Mouse (Mus musculus) lung, embryonic 14.5 days (tissue): Measurements from ENCODE around the gene Txndc9. TPM values are rescaled to one million over a fixed set of nuclear protein-coding genes. Genes with fewer than 3 reads are reported as not detected.
A peak's percentile ranks its signal among the peaks of the same experiment; 100 is the strongest.

Source experiments
- ATAC-seq: fragments of 200-750 bp; cut with Nextera tagmentation; 2 replicates; pipeline ENCODE4 v1.8.0; 2017; ENCODE audit warnings: mild to moderate bottlenecking, moderate TSS enrichment, moderate library complexity; ENCODE audit not compliant: insufficient read depth
- DNase-seq: peaks from one replicate; pipeline ENCODE4 v3.0.0-alpha.2; 2015
- H3K27ac ChIP-seq: fragments of 300-500 bp; sonication (generic); 2 replicates; pipeline ENCODE4 v1.5.1; 2014; ENCODE audit warnings: low read depth, mild to moderate bottlenecking, moderate library complexity
- H3K27me3 ChIP-seq: fragments of 300-500 bp; sonication (generic); 2 replicates; pipeline ENCODE4 v1.6.1; 2014; ENCODE audit warnings: low read length, control low read depth; ENCODE audit not compliant: insufficient read depth
- H3K36me3 ChIP-seq: fragments of 300-500 bp; sonication (generic); 2 replicates; pipeline ENCODE4 v1.6.1; 2014; ENCODE audit warnings: control low read depth; ENCODE audit not compliant: insufficient read depth
- H3K4me1 ChIP-seq: fragments of 300-500 bp; sonication (generic); 2 replicates; pipeline ENCODE4 v1.6.1; 2014; ENCODE audit warnings: antibody characterized with exemption, control low read depth; ENCODE audit not compliant: insufficient read depth
- H3K4me2 ChIP-seq: fragments of 300-500 bp; sonication (generic); 2 replicates; pipeline ENCODE4 v1.6.1; 2014; ENCODE audit warnings: mild to moderate bottlenecking
- H3K4me3 ChIP-seq: fragments of 300-500 bp; sonication (generic); 2 replicates; pipeline ENCODE4 v1.5.1; 2014; ENCODE audit warnings: low read depth, low read length
- H3K9ac ChIP-seq: fragments of 300-500 bp; sonication (generic); 2 replicates; pipeline ENCODE4 v1.6.1; 2014
- H3K9me3 ChIP-seq: fragments of 300-500 bp; sonication (generic); 2 replicates; pipeline ENCODE4 v1.6.1; 2016; ENCODE audit warnings: low read depth, low read length, control low read depth
- CTCF ChIP-seq: IDR thresholded peaks from 2 replicates; pipeline ENCODE4 v1.5.1; 2016; ENCODE audit warnings: antibody characterized with exemption, low read depth
- WGBS: fragments of 180-500 bp; shearing (Covaris S2); extraction: QIAGEN DNeasy Blood & Tissue Kit; methylation state at CpG from one replicate; pipeline ENCODE4 v1.1.7; 2014; 5-methylcytosine and 5-hydroxymethylcytosine counted together
- polyA plus RNA-seq: library from polyadenylated mRNA; unstranded; fragments of >200 nt; fragmentation: Nextera tagmentation; extraction: Ambion mirVana; gene quantifications from 2 replicates; pipeline ENCODE4 v1.2.1, GENCODE M21; 2014

The Txndc9 gene
- polyA plus RNA-seq, 1 experiment from 2014 or later: 127 TPM

GRCm38 (mm10) chr1:37971520-37971919 lies 26.2 kb downstream of the Txndc9 start:
- no peak for TF ChIP-seq CTCF
- peak; percentile 67 for DNase-seq
- peak; percentile 82 for ATAC-seq
- Histone ChIP-seq H3K9me3 (no peaks in the 10 kb centered on the region), H3K4me3 (no peak overlapping the region), H3K27me3 (no peaks in the 10 kb centered on the region), H3K27ac (0 out of 2 replicates have a peak overlapping the region, but pooled peaks have one; percentile 1), H3K36me3 (no peaks in the 10 kb centered on the region), H3K4me1 (no peaks in the 10 kb centered on the region), H3K9ac (no peak overlapping the region), H3K4me2 (no peak overlapping the region)
- WGBS: 47% methylated on average over 4 of the region's 4 CpGs

DNA sequence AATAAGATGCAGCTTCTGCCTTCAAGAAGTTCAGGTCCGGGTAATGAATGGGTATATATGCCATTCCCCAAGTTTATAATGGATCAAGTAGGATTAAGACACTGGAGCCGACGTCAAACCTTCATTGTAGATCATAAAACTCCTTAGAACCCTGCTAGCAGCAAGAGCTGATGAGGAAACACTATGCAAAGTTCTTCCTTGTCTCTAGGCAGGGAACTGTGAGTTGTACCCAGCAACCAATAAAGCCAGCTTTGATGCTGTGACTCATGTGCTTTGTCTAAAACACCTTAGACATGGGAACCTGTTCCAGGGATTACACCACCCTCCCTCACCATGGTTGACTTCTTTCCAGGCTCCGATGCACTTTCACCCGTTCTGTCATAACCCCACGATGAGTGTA lies 28.9 kb downstream of the Txndc9 start:
- ATAC-seq: no peak
- Histone ChIP-seq H3K4me1 (no peaks in the 10 kb centered on the region), H3K4me3 (no peak overlapping the region), H3K27me3 (no peaks in the 10 kb centered on the region), H3K4me2 (no peak overlapping the region), H3K9me3 (no peaks in the 10 kb centered on the region), H3K36me3 (no peaks in the 10 kb centered on the region), H3K9ac (no peak overlapping the region), H3K27ac (no peak overlapping the region)
- WGBS: 85% methylated on average over 6 of the region's 6 CpGs
- TF ChIP-seq CTCF: no peak
- DNase-seq: no peak

- Histone ChIP-seq H3K9me3 (no peaks in the 10 kb centered on the region), H3K4me1 (no peaks in the 10 kb centered on the region), H3K9ac (no peak overlapping the region), H3K27me3 (no peaks in the 10 kb centered on the region), H3K4me3 (no peak overlapping the region), H3K4me2 (no peak overlapping the region), H3K36me3 (no peaks in the 10 kb centered on the region), H3K27ac (no peak overlapping the region)
- DNase-seq: peak; percentile 25
- TF ChIP-seq CTCF: peak; percentile 37
- 0 out of 2 replicates have a peak, but pooled peaks have one; percentile 41 for ATAC-seq
- WGBS: 58% methylated on average over 10 of the region's 10 CpGs
These were observed 32.1 kb downstream of the Txndc9 start for GRCm38 (mm10) chr1:37965571-37965970.

DNA sequence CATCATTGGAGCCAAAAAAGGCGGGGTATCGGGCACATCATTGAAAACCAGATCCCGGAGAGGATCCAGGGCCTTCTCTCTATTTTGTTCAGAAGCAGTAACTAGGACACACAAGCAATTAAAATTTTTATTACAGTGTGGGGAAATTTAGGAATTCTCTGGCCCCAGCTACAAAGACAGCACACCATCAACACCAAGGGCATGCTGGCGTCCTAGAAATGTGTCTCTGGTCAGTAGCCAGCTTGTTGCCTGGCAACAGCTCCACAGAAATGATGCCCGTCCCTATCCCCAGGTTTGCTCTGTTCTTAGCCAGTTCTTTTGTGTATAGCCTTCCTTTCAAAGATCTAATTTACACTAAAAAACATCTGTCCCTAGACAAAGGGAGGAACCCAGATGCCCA lies 38.2 kb downstream of the Txndc9 start:
- peaks cover 8% of the 10 kb centered on the region for H3K4me1 ChIP-seq
- H3K36me3 ChIP-seq: no peaks in the 10 kb centered on the region
- 71% methylated on average over 5 of the region's 5 CpGs for WGBS
- TF ChIP-seq CTCF: no peak
- H3K4me3 ChIP-seq: no peak overlapping the region
- no peak overlapping the region for H3K27ac ChIP-seq
- peak; percentile 35 for DNase-seq
- H3K9ac ChIP-seq: no peak overlapping the region
- H3K27me3 ChIP-seq: no peaks in the 10 kb centered on the region
- no peak; the same call in 1 of the 2 replicates for ATAC-seq
- no peaks in the 10 kb centered on the region for H3K9me3 ChIP-seq
- H3K4me2 ChIP-seq: no peak overlapping the region

GRCm38 (mm10) chr1:37958516-37958915 lies 39.2 kb downstream of the Txndc9 start:
- no peak for TF ChIP-seq CTCF
- Histone ChIP-seq H3K4me2 (no peak overlapping the region), H3K27ac (no peak overlapping the region), H3K4me3 (no peak overlapping the region), H3K4me1 (peaks cover 8% of the 10 kb centered on the region), H3K27me3 (no peaks in the 10 kb centered on the region), H3K9me3 (no peaks in the 10 kb centered on the region), H3K36me3 (no peaks in the 10 kb centered on the region), H3K9ac (no peak overlapping the region)
- ATAC-seq (no peak), DNase-seq (no peak)
- WGBS: 67% methylated on average over 2 of the region's 2 CpGs

DNA sequence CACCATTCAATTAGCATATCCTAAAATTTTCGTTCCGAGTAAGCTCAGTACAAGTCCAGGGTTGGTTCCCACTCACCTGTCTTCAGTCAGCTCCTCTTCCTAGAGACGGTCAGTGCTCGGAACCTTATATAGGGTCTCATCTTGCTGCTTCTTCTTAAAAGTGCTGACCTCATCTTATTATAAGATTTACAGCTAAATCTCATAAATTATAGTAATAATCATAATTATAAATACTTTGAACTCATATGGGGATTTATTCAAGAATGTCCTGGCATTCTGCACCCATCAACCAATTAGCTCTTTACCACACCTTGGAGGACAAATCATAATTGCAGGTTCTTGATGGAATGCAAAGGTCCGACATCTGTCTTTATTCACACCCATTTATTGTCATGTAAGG lies 40.0 kb downstream of the Txndc9 start, which contains the start of gene Lyg1:
Gene Lyg1 (minus strand): TSS at position 101 of the 400 bp plus-strand sequence.
- H3K27me3 ChIP-seq: no peaks in the 10 kb centered on the region
- H3K4me1 ChIP-seq: peaks cover 8% of the 10 kb centered on the region
- H3K27ac ChIP-seq: peak within 1 kb of the TSS; percentile 72
- 85% methylated on average over 5 of the region's 5 CpGs for WGBS
- TF ChIP-seq CTCF: no peak
- no peaks in the 10 kb centered on the region for H3K36me3 ChIP-seq
- H3K4me2 ChIP-seq: peak within 1 kb of the TSS; percentile 29; the same call in 1 of the 2 replicates
- no peak within 1 kb of the TSS for H3K4me3 ChIP-seq
- ATAC-seq (no peak), DNase-seq (no peak)
- H3K9ac ChIP-seq: no peak within 1 kb of the TSS
- H3K9me3 ChIP-seq: no peaks in the 10 kb centered on the region

- 10% methylated on average over 3 of the region's 3 CpGs for WGBS
- DNase-seq (peak; percentile 92), ATAC-seq (peak; percentile 93)
These were observed 40.8 kb downstream of the Txndc9 start for GRCm38 (mm10) chr1:37956690-37957431.

More at GRCm38 (mm10) chr1:37956690-37957431, 40.8 kb downstream of the Txndc9 start:
- peak overlapping the region; percentile 29; the same call in 1 of the 2 replicates for H3K4me2 ChIP-seq
- H3K9me3 ChIP-seq: no peaks in the 10 kb centered on the region
- peak overlapping the region; percentile 72 for H3K27ac ChIP-seq
- H3K4me1 ChIP-seq: peaks cover 8% of the 10 kb centered on the region
- H3K27me3 ChIP-seq: no peaks in the 10 kb centered on the region
- no peaks in the 10 kb centered on the region for H3K36me3 ChIP-seq
- peak; percentile 19; the same call in 1 of the 2 replicates for TF ChIP-seq CTCF
- no peak overlapping the region for H3K4me3 ChIP-seq
- H3K9ac ChIP-seq: no peak overlapping the region
